Comparison of ENCODE assay signal across 8 mouse cellular contexts in genomic region chr11:4637534-4638234, GRCm38 (mm10). TPM values are rescaled to one million over a fixed set of nuclear protein-coding genes. Genes with fewer than 3 reads are reported as not detected.
DNase-seq lines count a peak whose midpoint lies in the region; ATAC-seq and TF ChIP-seq lines count a peak whose summit lies in the region.

Gene Ascc2 (plus strand): TSS chr11:4637747.

- H3K27me3 ChIP-seq in E14TG2a.4 (ENCODE audit: insufficient read depth, low read length), result peaks cover 12% of the 10 kb centered on the region
- H3K27me3 ChIP-seq in forebrain, embryonic 13.5 days, result no peaks in the 10 kb centered on the region
- H3K27me3 ChIP-seq in liver, postnatal 0 days (ENCODE audit: insufficient read depth, low read length), result no peaks in the 10 kb centered on the region
- H3K27me3 ChIP-seq in neural tube, embryonic 14.5 days (ENCODE audit: control insufficient read depth, insufficient read depth, low read length), result no peaks in the 10 kb centered on the region

- intact Hi-C loops in heart, postnatal 10 days (cut with DNase I), result loop anchor here (2.0 kb wide), 1 partner anchor 43 kb away; the partner anchor contains the start of gene Mtmr3

- H3K36me3 ChIP-seq in E14TG2a.4 (ENCODE audit: insufficient read depth, low read length), result peaks cover 36% of the 10 kb centered on the region
- H3K36me3 ChIP-seq in forebrain, embryonic 13.5 days (ENCODE audit: poor library complexity, severe bottlenecking), result 0 out of 2 replicates have a peak, but pooled peaks cover 8% of the 10 kb centered on the region
- H3K36me3 ChIP-seq in liver, postnatal 0 days (replicated peaks; ENCODE audit: insufficient read depth, low read length), result no peaks in the 10 kb centered on the region
- H3K36me3 ChIP-seq in neural tube, embryonic 14.5 days (ENCODE audit: control insufficient read depth, insufficient read depth, low read length), result peaks cover 7% of the 10 kb centered on the region; the same call in 1 of the 2 replicates

- peaks cover 51% of the 10 kb centered on the region for H3K4me1 ChIP-seq in E14TG2a.4 (replicated peaks; ENCODE audit: low read depth, low read length)
- peaks cover 14% of the 10 kb centered on the region for H3K4me1 ChIP-seq in forebrain, embryonic 13.5 days
- H3K4me1 ChIP-seq in liver, postnatal 0 days (ENCODE audit: insufficient read depth), result peaks cover 22% of the 10 kb centered on the region
- peaks cover 8% of the 10 kb centered on the region for H3K4me1 ChIP-seq in neural tube, embryonic 14.5 days (ENCODE audit: control insufficient read depth, insufficient read depth, low read length)

- peak within 1 kb of the TSS; percentile 83 for H3K4me2 ChIP-seq in forebrain, embryonic 13.5 days
- peak within 1 kb of the TSS; percentile 95 for H3K4me2 ChIP-seq in liver, postnatal 0 days (ENCODE audit: low read depth, low read length)
- H3K4me2 ChIP-seq in neural tube, embryonic 14.5 days (ENCODE audit: low read depth, low read length), result peak within 1 kb of the TSS; percentile 75

- DNase-seq in c-Kit-positive CD71-positive TER-119-positive erythroid progenitor cells, embryonic 14.5 days (ENCODE audit: low spot score), result peak; percentile 90
- DNase-seq in heart, postnatal 10 days, result peak; percentile 97
- peak; percentile 85 for DNase-seq in large intestine, adult 2 months (ENCODE audit: low read depth, low spot score)
- peak; percentile 98 for DNase-seq in liver, postnatal 0 days
- DNase-seq in testis, postnatal 10 days (ENCODE audit: low spot score), result peak; percentile 99

- H3K4me3 ChIP-seq in E14TG2a.4 (replicated peaks; ENCODE audit: low read length), result peak within 1 kb of the TSS; percentile 97
- peak within 1 kb of the TSS; percentile 88 for H3K4me3 ChIP-seq in forebrain, embryonic 13.5 days
- peak within 1 kb of the TSS; percentile 80 for H3K4me3 ChIP-seq in liver, postnatal 0 days (ENCODE audit: low read depth, low read length)
- peak within 1 kb of the TSS; percentile 71 for H3K4me3 ChIP-seq in neural tube, embryonic 14.5 days (ENCODE audit: low read depth, low read length)

- H3K9me3 ChIP-seq in E14TG2a.4 (ENCODE audit: low read length), result no peaks in the 10 kb centered on the region
- no peaks in the 10 kb centered on the region for H3K9me3 ChIP-seq in forebrain, embryonic 13.5 days (replicated peaks)
- H3K9me3 ChIP-seq in liver, postnatal 0 days (ENCODE audit: low read length), result no peaks in the 10 kb centered on the region
- H3K9me3 ChIP-seq in neural tube, embryonic 14.5 days (ENCODE audit: control insufficient read depth, low read length), result no peaks in the 10 kb centered on the region

- peak; percentile 93 for ATAC-seq in forebrain, embryonic 13.5 days
- peak; percentile 94 for ATAC-seq in liver, postnatal 0 days
- ATAC-seq in neural tube, embryonic 14.5 days (ENCODE audit: low read depth), result peak; percentile 94

- TF ChIP-seq EP300 in liver, postnatal 0 days (IDR thresholded peaks at IDR 0.05; ENCODE audit: low read depth), result no peak

- WGBS in forebrain, embryonic 13.5 days, result under 1% methylated on average over 35 of the region's 35 CpGs
- under 1% methylated on average over 35 of the region's 35 CpGs for WGBS in large intestine, adult 2 months
- WGBS in liver, postnatal 0 days (ENCODE audit: insufficient replicate concordance), result 0% methylated on average over 35 of the region's 35 CpGs
- WGBS in neural tube, embryonic 14.5 days, result under 1% methylated on average over 35 of the region's 35 CpGs

- H3K9ac ChIP-seq in forebrain, embryonic 13.5 days, result peak within 1 kb of the TSS; percentile 85
- peak within 1 kb of the TSS; percentile 79 for H3K9ac ChIP-seq in liver, postnatal 0 days (replicated peaks)
- H3K9ac ChIP-seq in neural tube, embryonic 14.5 days (replicated peaks; ENCODE audit: low read depth, low read length), result peak within 1 kb of the TSS; percentile 51

- H3K27ac ChIP-seq in forebrain, embryonic 13.5 days, result peak within 1 kb of the TSS; percentile 48
- peak within 1 kb of the TSS; percentile 86 for H3K27ac ChIP-seq in liver, postnatal 0 days (ENCODE audit: low read depth)
- H3K27ac ChIP-seq in neural tube, embryonic 14.5 days (ENCODE audit: low read depth, low read length), result no peak within 1 kb of the TSS

- no peak for TF ChIP-seq CTCF in E14TG2a.4 (conservative IDR thresholded peaks at IDR 0.05; ENCODE audit: low read length)
- TF ChIP-seq CTCF in liver, postnatal 0 days (IDR thresholded peaks at IDR 0.05; ENCODE audit: low read depth), result peak; percentile 49

RNA-seq across cellular contexts. Expression of gene Ascc2, which starts in this region (rescaled TPM):
- 25.2 and 27.3 TPM in 2 replicates for polyA plus RNA-seq in forebrain, embryonic 13.5 days (2015; fragmentation: Nextera tagmentation; extraction: Ambion mirVana)
- total RNA-seq in heart, postnatal 10 days (2021), result 10 to 100 TPM; 15.2 to 16.4 TPM
- 16.8 and 22.7 TPM in 2 replicates for polyA plus RNA-seq in large intestine, adult 2 months (2012; rRNA removed)
- polyA plus RNA-seq in liver, postnatal 0 days (2015; fragmentation: Nextera tagmentation; extraction: Ambion mirVana), result 9.5 and 9.7 TPM in 2 replicates
- 18.8 and 23.9 TPM in 2 replicates for polyA plus RNA-seq in neural tube, embryonic 14.5 days (2014; fragmentation: Nextera tagmentation; extraction: Ambion mirVana)
